ENCODE assay signal across 8 mouse cellular contexts in the genomic region with DNA sequence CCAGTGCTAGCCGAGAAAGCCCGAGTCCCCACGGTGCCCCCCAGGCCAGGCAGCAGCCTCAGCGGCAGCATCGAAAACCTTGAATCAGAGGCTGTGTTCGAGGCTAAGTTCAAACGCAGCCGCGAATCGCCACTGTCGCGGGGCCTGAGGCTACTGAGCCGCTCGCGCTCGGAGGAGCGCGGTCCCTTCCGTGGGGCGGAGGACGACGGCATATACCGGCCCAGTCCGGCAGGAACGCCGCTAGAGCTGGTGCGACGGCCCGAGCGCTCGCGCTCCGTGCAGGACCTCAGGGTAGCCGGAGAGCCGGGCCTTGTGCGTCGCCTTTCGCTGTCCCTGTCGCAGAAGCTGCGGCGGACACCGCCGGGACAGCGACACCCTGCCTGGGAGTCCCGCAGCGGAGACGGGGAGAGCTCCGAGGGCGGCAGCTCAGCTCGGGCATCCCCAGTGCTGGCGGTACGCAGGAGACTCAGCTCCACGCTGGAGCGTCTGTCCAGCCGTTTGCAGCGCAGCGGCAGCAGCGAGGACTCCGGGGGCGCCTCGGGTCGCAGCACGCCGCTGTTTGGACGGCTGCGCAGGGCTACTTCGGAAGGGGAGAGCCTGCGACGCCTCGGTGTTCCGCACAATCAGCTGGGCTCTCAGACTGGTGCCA. TPM values are rescaled to one million over a fixed set of nuclear protein-coding genes. Genes with fewer than 3 reads are reported as not detected.
DNase-seq lines count a peak whose midpoint lies in the region; ATAC-seq and TF ChIP-seq lines count a peak whose summit lies in the region.

No protein-coding gene starts in this region.

- intact Hi-C loops in gastrocnemius, adult 2 months (cut with DNase I) = no loop called here

- no peaks in the 10 kb centered on the region for H3K4me1 ChIP-seq in heart, postnatal 0 days (ENCODE audit: control insufficient read depth, insufficient read depth)
- H3K4me1 ChIP-seq in liver, embryonic 11.5 days (replicated peaks; ENCODE audit: control insufficient read depth, insufficient read depth, low read length) = peaks cover 20% of the 10 kb centered on the region; the same call in 1 of the 2 replicates

- H3K4me2 ChIP-seq in heart, postnatal 0 days (ENCODE audit: low read depth, low read length) = peak overlapping the region; percentile 32
- H3K4me2 ChIP-seq in liver, embryonic 11.5 days = peak overlapping the region; percentile 61

- H3K9me3 ChIP-seq in heart, postnatal 0 days (replicated peaks; ENCODE audit: control insufficient read depth, low read length) = no peaks in the 10 kb centered on the region
- H3K9me3 ChIP-seq in liver, embryonic 11.5 days (ENCODE audit: control insufficient read depth, low read length) = no peaks in the 10 kb centered on the region

- no peak for DNase-seq in gastrocnemius, adult 2 months
- no peak for DNase-seq in gastrocnemius, adult 8-10 months (ENCODE audit: low spot score in 2 of 2)
- peak; percentile 59 for DNase-seq in ZHBTc4 (ENCODE audit: low read depth, low spot score)
- DNase-seq in heart, postnatal 0 days (ENCODE audit: low spot score) = no peak
- DNase-seq in liver, embryonic 11.5 days (ENCODE audit: low spot score) = peak; percentile 57
- DNase-seq in retina, postnatal 1 day = peak; percentile 67
- DNase-seq in gastrocnemius, adult 18-20 months (ENCODE audit: low spot score) = no peak
- DNase-seq in layer of hippocampus, adult 8-10 months (ENCODE audit: low spot score in 2 of 2) = no peak

- 23% methylated on average over 71 of the region's 71 CpGs for WGBS in heart, postnatal 0 days
- 3% methylated on average over 71 of the region's 71 CpGs for WGBS in liver, embryonic 11.5 days

- no peak for TF ChIP-seq EP300 in heart, postnatal 0 days (IDR thresholded peaks at IDR 0.05; ENCODE audit: low read depth)

- ATAC-seq in heart, postnatal 0 days (ENCODE audit: insufficient read depth, low read depth) = peak; percentile 16; the same call in 1 of the 2 replicates
- ATAC-seq in liver, embryonic 11.5 days (replicated peaks; ENCODE audit: low FRiP score) = no peak

- no peak for TF ChIP-seq CTCF in gastrocnemius, adult 2 months (IDR thresholded peaks at IDR 0.05)
- TF ChIP-seq CTCF in heart, postnatal 0 days (IDR thresholded peaks at IDR 0.05; ENCODE audit: low read depth) = no peak

- peak overlapping the region; percentile 40; the same call in 1 of the 2 replicates for H3K27ac ChIP-seq in gastrocnemius, adult 2 months
- H3K27ac ChIP-seq in heart, postnatal 0 days (ENCODE audit: low read depth) = no peak overlapping the region
- H3K27ac ChIP-seq in liver, embryonic 11.5 days (ENCODE audit: low read depth, low read length) = no peak overlapping the region

- peaks cover 20% of the 10 kb centered on the region for H3K27me3 ChIP-seq in heart, postnatal 0 days (ENCODE audit: control insufficient read depth, insufficient read depth, low read length)
- peaks cover 53% of the 10 kb centered on the region for H3K27me3 ChIP-seq in liver, embryonic 11.5 days (replicated peaks; ENCODE audit: control insufficient read depth, insufficient read depth, low read length)

- peak overlapping the region; percentile 31 for H3K4me3 ChIP-seq in gastrocnemius, adult 2 months
- peak overlapping the region; percentile 22 for H3K4me3 ChIP-seq in heart, postnatal 0 days (ENCODE audit: low read depth, low read length)
- peak overlapping the region; percentile 37 for H3K4me3 ChIP-seq in liver, embryonic 11.5 days (ENCODE audit: low read depth, low read length)

- peaks cover 61% of the 10 kb centered on the region for H3K36me3 ChIP-seq in heart, postnatal 0 days (replicated peaks; ENCODE audit: control insufficient read depth, insufficient read depth, low read length)
- H3K36me3 ChIP-seq in liver, embryonic 11.5 days (ENCODE audit: control insufficient read depth, insufficient read depth, low read length) = no peaks in the 10 kb centered on the region

- no peak overlapping the region for H3K9ac ChIP-seq in heart, postnatal 0 days (replicated peaks; ENCODE audit: low read depth, low read length)
- H3K9ac ChIP-seq in liver, embryonic 11.5 days (ENCODE audit: low read depth, low read length) = peak overlapping the region; percentile 37

RNA-seq across cellular contexts. Expression of a gene that starts 12.8 kb away (rescaled TPM):
- total RNA-seq in gastrocnemius, adult 2 months (2021) = 10 to 100 TPM; 41.1 to 42.7 TPM
- total RNA-seq in gastrocnemius, adult 8-10 months (2022) = 10 to 100 TPM; 41.1 to 50.3 (median 42.8) TPM
- 74.7 and 85.2 TPM in 2 replicates for total RNA-seq in heart, postnatal 0 days (2014; rRNA removed; ENCODE audit: low replicate concordance)
- 47.4 and 55.9 TPM in 2 replicates for polyA plus RNA-seq in heart, postnatal 0 days (2015; fragmentation: Nextera tagmentation; extraction: Ambion mirVana)
- 64.0 and 69.1 TPM in 2 replicates for polyA plus RNA-seq in liver, embryonic 11.5 days (2014; fragmentation: Nextera tagmentation; extraction: Ambion mirVana)
- total RNA-seq in gastrocnemius, adult 18-20 months (2021) = 10 to 100 TPM; 37.3 to 44.6 TPM
- total RNA-seq in layer of hippocampus, adult 8-10 months (2022) = 10 to 100 TPM; 58.3 to 77.2 (median 72.7) TPM

RNA-seq across cellular contexts. Expression of a gene that starts 27.3 kb away (rescaled TPM):
- total RNA-seq in gastrocnemius, adult 2 months (2021) = not detected
- not detected for total RNA-seq in gastrocnemius, adult 8-10 months (2022)
- not detected in 2 replicates for total RNA-seq in heart, postnatal 0 days (2014; rRNA removed; ENCODE audit: low replicate concordance)
- polyA plus RNA-seq in heart, postnatal 0 days (2015; fragmentation: Nextera tagmentation; extraction: Ambion mirVana) = 0.04 and 0.07 TPM in 2 replicates
- 0.56 and 0.65 TPM in 2 replicates for polyA plus RNA-seq in liver, embryonic 11.5 days (2014; fragmentation: Nextera tagmentation; extraction: Ambion mirVana)
- not detected for total RNA-seq in gastrocnemius, adult 18-20 months (2021)
- 1 to 10 TPM; 5.8 to 6.6 (median 6.0) TPM for total RNA-seq in layer of hippocampus, adult 8-10 months (2022)

RNA-seq across cellular contexts. Expression of a gene that starts 47.9 kb away (rescaled TPM):
- total RNA-seq in gastrocnemius, adult 2 months (2021) = 100 to 1,000 TPM; 268 to 311 TPM
- 100 to 1,000 TPM; 283 to 320 (median 317) TPM for total RNA-seq in gastrocnemius, adult 8-10 months (2022)
- total RNA-seq in heart, postnatal 0 days (2014; rRNA removed; ENCODE audit: low replicate concordance) = 95.0 and 105 TPM in 2 replicates
- 26.8 and 30.2 TPM in 2 replicates for polyA plus RNA-seq in heart, postnatal 0 days (2015; fragmentation: Nextera tagmentation; extraction: Ambion mirVana)
- 24.8 and 32.3 TPM in 2 replicates for polyA plus RNA-seq in liver, embryonic 11.5 days (2014; fragmentation: Nextera tagmentation; extraction: Ambion mirVana)
- 100 to 1,000 TPM; 255 to 257 TPM for total RNA-seq in gastrocnemius, adult 18-20 months (2021)
- total RNA-seq in layer of hippocampus, adult 8-10 months (2022) = 100 to 1,000 TPM; 168 to 185 (median 182) TPM

RNA-seq across cellular contexts. Expression of a gene that starts 56.2 kb away (rescaled TPM):
- 1 to 10 TPM; 3.0 to 6.2 TPM for total RNA-seq in gastrocnemius, adult 2 months (2021)
- total RNA-seq in gastrocnemius, adult 8-10 months (2022) = 1 to 10 TPM; 2.0 to 3.5 (median 2.5) TPM
- 47.7 and 53.3 TPM in 2 replicates for total RNA-seq in heart, postnatal 0 days (2014; rRNA removed; ENCODE audit: low replicate concordance)
- polyA plus RNA-seq in heart, postnatal 0 days (2015; fragmentation: Nextera tagmentation; extraction: Ambion mirVana) = 19.1 and 19.3 TPM in 2 replicates
- polyA plus RNA-seq in liver, embryonic 11.5 days (2014; fragmentation: Nextera tagmentation; extraction: Ambion mirVana) = 17.7 and 17.9 TPM in 2 replicates
- total RNA-seq in gastrocnemius, adult 18-20 months (2021) = 1 to 10 TPM; 3.7 to 4.4 TPM
- 10 to 100 TPM; 71.4 to 79.7 (median 77.2) TPM for total RNA-seq in layer of hippocampus, adult 8-10 months (2022)

RNA-seq across cellular contexts. Expression of a gene that starts 56.4 kb away (rescaled TPM):
- not detected for total RNA-seq in gastrocnemius, adult 2 months (2021)
- not detected for total RNA-seq in gastrocnemius, adult 8-10 months (2022)
- total RNA-seq in heart, postnatal 0 days (2014; rRNA removed; ENCODE audit: low replicate concordance) = not detected in 2 replicates
- 0.61 and 0.81 TPM in 2 replicates for polyA plus RNA-seq in heart, postnatal 0 days (2015; fragmentation: Nextera tagmentation; extraction: Ambion mirVana)
- polyA plus RNA-seq in liver, embryonic 11.5 days (2014; fragmentation: Nextera tagmentation; extraction: Ambion mirVana) = 0.15 and 0.26 TPM in 2 replicates
- under 1 TPM in 1 of 2 experiments, not detected in 1; 0.36 TPM for total RNA-seq in gastrocnemius, adult 18-20 months (2021)
- total RNA-seq in layer of hippocampus, adult 8-10 months (2022) = 10 to 100 TPM; 49.1 to 64.8 (median 55.6) TPM

Comparison
In these comparisons a context has a peak if more than half of its experiments do, and no peak if none do; other contexts are left out.
1. DNase-seq: peak in ZHBTc4 (single experiment), liver, embryonic 11.5 days (single experiment) and retina, postnatal 1 day (single experiment); none in gastrocnemius, adult 2 months (single experiment), gastrocnemius, adult 8-10 months (0 of 2), heart, postnatal 0 days (single experiment), gastrocnemius, adult 18-20 months (single experiment) and layer of hippocampus, adult 8-10 months (0 of 2).
2. Peak in every context shown above with its lines, with median percentiles within 50 percentile points of each other: H3K4me3 ChIP-seq.